Mouse (Mus musculus) urinary bladder, postnatal 14 days (tissue): ENCODE measurements around the gene Tes.
A peak's percentile ranks its signal among the peaks of the same experiment; 100 is the strongest.
"Not testable (repeated sequence)": the region's sequence is repeated elsewhere in the genome, so short reads cannot be mapped to it uniquely, and the experiment has no call there.

ENCODE experiments used
- DNase-seq: peaks from one replicate; pipeline ENCODE4 v3.0.0; 2021; ENCODE audit warnings: low spot score

Tes gene

GRCm38 (mm10) chr6:17064936-17065790, at the start of gene Tes:
Gene Tes (plus strand): TSS chr6:17065149.
- peak; percentile 89 for DNase-seq

- no peak for DNase-seq
Observed at GRCm38 (mm10) chr6:17025886-17026285, 39.1 kb upstream of the Tes start.

- DNase-seq = no peak
Observed at GRCm38 (mm10) chr6:17027572-17027971, 37.4 kb upstream of the Tes start.

GRCm38 (mm10) chr6:17028809-17029208, 36.1 kb upstream of the Tes start:
- DNase-seq = no peak

DNA sequence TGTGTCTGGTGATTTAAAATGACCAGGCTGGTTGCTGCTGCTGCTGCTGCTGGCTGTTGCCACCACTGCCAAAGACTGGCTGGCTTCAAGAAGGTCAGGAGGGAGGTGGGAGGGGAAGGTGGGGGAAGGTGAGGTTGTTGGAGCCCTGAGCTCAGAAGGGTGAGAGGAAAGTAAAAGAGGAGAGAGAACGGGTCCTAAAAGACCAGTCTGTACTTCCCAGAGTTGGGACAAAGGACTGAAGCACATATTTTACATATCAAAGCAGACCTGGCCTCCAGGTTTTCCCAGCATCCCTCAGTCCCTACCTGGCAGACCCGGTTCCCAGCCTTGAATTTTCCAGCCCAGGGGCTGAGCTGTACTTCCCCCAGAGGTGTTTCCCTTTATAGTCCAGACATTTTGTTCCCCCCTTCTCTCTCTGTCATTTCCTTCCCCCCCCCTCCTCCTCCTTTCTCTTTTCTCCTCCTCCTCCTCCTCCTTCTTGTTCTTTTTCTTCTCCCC, 32.7 kb upstream of the Tes start:
- no peak for DNase-seq

- no peak for DNase-seq
Observed at GRCm38 (mm10) chr6:17034095-17034494, 30.9 kb upstream of the Tes start.

DNA sequence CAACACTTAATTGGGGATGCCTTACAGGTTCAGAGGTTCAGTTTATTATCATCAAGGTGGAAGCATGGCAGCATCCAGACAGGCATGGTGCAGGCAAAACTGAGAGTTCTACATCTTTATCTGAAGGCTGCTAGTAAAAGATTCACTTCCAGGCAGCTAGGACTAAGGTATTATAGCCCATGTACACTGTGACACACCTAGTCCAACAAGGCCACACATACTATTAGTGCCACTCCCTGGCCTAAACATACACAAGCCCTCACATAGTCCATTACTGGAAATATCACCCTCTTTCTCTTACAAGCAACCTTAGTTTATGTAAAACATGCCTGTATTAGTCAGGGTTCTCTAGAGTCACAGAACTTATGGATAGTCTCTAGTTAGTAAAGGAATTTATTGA, 29.7 kb upstream of the Tes start:
- no peak for DNase-seq

DNA sequence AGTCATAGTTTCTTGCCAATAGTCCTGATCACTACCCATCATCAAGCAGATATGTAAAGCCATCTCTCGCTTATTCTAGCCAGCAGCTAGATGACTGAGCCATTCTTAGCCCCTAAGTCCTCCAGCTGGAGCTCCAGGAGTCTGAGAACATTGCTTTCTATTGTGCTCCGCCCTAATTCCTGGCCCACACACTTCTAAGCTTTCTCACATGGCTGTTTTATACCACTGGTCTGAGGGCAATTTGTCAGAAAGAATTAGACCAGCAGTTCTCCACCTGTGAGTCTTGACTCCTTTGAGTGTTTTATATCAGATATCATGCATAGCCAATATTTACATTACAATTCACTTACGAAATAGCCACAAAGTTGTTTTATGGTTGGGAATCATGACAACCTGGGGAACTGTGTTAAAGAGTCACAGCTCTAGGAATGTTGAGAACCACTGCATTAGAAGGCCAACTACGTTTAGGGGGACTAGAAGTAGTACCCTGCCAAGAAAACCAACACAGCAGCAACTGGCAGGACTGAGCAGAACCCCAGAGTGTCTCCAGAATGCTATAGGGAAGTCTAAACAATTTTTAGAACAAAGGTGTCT, 13.4 kb upstream of the Tes start:
- DNase-seq = no peak

GRCm38 (mm10) chr6:17053028-17053660, 11.8 kb upstream of the Tes start:
- no peak for DNase-seq

DNA sequence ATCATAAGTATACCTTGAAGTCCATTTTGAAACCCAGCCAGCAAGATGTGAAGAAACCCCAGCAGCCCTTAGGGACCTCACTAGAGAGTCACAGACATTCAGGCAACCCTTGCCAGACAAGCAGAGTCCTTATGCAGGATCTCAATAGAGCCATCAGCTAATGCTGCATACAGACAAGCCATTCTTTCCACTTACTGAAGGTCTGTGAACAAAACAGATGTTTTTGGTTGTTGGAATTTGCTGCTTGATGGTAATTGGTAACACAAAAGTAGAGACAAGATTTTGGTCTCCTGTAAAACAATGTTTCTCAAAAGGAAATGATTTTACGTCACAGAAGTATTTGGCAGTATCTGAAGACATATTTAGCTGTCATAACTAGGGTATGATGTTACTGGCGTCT, 10.2 kb upstream of the Tes start:
- no peak for DNase-seq

GRCm38 (mm10) chr6:17055659-17056058, 9.3 kb upstream of the Tes start:
- DNase-seq = no peak

- no peak for DNase-seq
Observed at GRCm38 (mm10) chr6:17059501-17059900, 5.4 kb upstream of the Tes start.

GRCm38 (mm10) chr6:17060154-17060553, 4.8 kb upstream of the Tes start:
- DNase-seq = no peak

DNA sequence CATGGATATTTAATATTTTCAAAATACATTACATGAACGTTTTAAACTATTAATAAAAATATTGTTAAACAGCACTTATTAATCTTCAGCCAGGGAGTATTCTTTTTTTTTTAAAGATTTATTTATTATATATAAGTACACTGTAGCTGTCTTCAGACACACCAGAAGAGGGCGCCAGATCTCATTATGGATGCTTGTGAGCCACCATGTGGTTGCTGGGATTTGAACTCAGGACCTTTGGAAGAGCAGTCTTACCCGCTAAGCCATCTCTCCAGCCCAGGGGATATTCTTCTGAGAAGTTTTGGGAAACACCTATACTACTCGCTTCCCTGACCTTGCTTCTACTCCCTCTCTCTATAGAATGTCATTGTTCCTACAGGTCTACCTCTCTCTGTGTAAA, 3.1 kb upstream of the Tes start:
- not testable (repeated sequence) for DNase-seq

DNA sequence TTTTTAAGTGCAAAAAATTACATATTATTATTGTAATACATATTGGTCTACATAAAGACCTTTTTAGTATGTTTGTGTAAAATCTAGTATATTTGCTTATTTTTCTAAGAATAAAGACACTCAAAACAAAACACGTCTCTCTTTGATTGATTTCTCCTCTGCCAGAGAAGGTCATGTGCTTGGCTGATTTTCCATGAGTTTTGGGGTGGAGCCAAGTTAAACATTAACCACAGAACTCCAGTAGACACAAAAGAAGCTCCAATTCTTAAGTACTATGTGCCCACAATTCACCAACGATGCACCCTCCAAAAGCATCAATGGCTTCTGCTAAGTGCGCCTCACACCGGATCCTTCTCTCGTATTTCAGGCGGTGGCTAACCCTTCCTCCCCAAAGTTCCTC, 2.6 kb upstream of the Tes start:
- no peak for DNase-seq

GRCm38 (mm10) chr6:17065791-17066169, 831 bp downstream of the Tes start:
- DNase-seq = peak; percentile 12

- no peak for DNase-seq
Observed at GRCm38 (mm10) chr6:17066211-17066940, 1.4 kb downstream of the Tes start.

- DNase-seq = no peak
Observed at GRCm38 (mm10) chr6:17071899-17072298, 7.0 kb downstream of the Tes start.

DNA sequence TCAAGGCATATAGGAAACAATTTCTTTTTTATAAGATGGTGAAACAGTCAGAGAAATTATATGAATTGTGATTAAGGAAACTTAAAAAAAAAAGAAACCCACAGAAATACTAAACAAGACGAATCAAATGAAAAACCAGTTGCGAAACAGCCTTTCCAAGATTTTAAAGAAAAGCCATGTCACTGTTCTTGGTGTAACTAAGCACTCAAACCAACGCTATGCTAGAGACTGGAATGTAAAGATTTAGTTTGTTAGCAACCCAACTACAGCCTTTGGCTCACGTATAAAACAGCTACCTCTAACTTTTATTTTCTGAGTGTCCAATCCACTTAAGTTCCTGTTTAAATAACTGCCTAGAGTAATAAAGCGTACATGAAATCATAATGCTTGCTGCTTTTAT, 7.4 kb downstream of the Tes start:
- no peak for DNase-seq

GRCm38 (mm10) chr6:17072763-17073484, 8.0 kb downstream of the Tes start:
- DNase-seq = no peak

DNA sequence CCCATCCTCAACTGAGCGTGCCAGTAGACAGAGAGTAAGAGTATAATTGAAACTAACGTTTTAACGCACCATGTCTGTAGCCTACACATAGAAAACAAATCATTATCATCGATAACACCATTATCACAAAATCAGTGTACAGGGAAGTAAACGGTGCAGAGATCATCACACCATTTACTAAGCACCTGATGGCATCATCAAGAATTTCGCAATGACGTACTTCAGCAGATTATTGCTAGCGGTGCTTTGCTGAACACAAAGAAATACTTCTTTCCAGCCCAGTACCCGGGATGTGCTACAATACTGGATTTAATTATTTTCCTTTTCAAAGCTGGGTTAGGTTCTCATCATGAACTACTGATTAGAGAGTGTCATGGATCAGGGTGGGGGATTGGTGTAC, 12.3 kb downstream of the Tes start:
- no peak for DNase-seq

- DNase-seq = peak; percentile 26
Observed at GRCm38 (mm10) chr6:17077720-17078119, 12.8 kb downstream of the Tes start.
